Mouse (Mus musculus): ENCODE results near the gene Iqcc.

DNA sequence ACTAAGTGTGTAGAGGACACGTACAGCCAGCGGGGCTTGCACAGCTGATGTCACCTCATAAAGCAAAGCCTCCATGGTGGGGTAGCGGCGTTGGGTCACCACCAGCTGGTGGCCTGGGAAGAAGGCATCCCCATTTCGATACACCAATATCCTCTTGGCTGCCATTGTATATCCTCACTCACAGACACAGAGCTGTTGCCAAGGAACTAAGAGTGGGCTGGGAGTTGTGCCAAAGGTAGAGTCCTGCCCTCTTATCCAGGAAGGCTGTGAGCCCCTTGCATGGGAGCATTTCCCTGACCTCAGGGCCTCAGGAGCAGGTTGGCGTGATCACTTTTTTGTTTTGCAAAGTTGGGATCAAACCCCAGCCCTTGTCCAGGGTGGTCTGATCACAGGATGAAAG lies 4.8 kb downstream of the Iqcc start, which contains the start of gene Dcdc2b:
- TF ChIP-seq POLR2A (IDR thresholded peaks at IDR 0.05; ENCODE audit: insufficient read length, low read depth) (no peak), E2F4 (IDR thresholded peaks at IDR 0.05; ENCODE audit: insufficient read depth) (no peak), MAX (IDR thresholded peaks at IDR 0.05; ENCODE audit: low read depth) (no peak), CEBPB (IDR thresholded peaks at IDR 0.05; ENCODE audit: insufficient read depth, poor library complexity, severe bottlenecking) (no peak), MYOG (IDR thresholded peaks at IDR 0.05; ENCODE audit: control insufficient read depth in 1 of 3, insufficient read depth in 1 of 3, insufficient read length in 2 of 3, low read depth in 2 of 3) (no peak)
